Mouse (Mus musculus): Measurements from ENCODE around the gene Ccsap.

DNA sequence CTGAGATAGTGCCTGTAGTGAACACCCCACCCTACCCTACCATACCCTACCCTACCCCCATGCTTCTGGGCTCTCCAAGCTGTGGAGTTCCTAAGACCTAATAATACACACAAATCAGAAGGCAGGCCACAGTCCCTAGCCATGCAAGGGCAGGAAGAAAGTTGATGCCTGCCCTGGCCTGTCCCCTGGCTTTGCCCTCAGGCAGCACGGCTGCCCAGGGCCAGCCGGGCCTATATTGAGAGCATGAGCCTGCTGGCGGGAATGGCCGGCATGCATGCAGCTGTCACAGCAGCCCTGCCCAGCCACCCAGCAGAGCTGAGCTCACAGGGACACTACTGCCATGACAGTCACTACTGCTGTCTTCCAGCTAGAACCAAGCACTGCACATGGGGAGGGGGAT is 23.1 kb upstream of the Ccsap start:
- TF ChIP-seq MAFK (IDR thresholded peaks at IDR 0.05; ENCODE audit: insufficient read depth, low read depth, low read length) = no peak
- TF ChIP-seq ZNF384 (IDR thresholded peaks at IDR 0.05; ENCODE audit: low read depth, low read length) = no peak
